Mouse (Mus musculus): Measurements from ENCODE around the gene Prune1.

- TF ChIP-seq CTCF (IDR thresholded peaks at IDR 0.05), result no peak
- TF ChIP-seq EP300 (IDR thresholded peaks at IDR 0.05), result no peak
These were observed 32.2 kb upstream of the Prune1 start for GRCm38 (mm10) chr3:95314075-95314474.

Data from lung, postnatal 0 days (tissue).